ENCODE assay signal across 8 mouse cellular contexts in the genomic region with DNA sequence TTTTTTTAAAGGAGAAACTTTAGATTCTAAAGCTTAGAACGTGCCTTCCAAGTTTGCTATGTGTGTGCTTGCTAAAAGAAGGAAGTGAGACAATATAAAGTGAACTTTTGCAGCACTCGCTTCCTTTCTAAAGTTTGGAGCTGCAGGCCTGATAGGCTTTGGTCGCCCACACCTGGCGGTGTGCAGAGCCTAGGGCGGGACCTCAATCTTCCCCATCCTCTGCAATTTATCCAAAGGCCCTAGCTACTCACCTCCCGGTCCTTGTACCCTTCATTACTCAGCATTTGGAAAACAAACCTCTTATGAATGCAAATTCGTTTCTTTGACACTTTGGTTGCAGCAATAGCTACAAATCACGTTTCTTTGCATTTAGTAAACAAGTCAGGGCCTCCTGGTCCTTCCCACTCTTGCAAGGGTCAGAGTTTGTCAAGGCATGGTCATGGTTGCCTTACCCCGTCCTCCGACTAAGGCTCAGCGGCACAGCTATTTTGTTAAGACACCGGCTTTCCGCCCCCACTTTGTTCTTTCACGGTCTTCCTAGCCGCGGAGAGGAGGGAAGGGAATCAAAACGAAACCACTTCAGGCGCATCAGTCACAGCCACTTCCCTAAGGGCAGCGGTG.
A peak's percentile ranks its signal among the peaks of the same experiment; 100 is the strongest.
DNase-seq lines count a peak whose midpoint lies in the region; ATAC-seq and TF ChIP-seq lines count a peak whose summit lies in the region.

No protein-coding gene starts in this region.

- H3K4me1 ChIP-seq in forebrain, embryonic 16.5 days (replicated peaks; ENCODE audit: control insufficient read depth, insufficient read depth, low read length), result peaks cover 40% of the 10 kb centered on the region
- peaks cover 6% of the 10 kb centered on the region for H3K4me1 ChIP-seq in intestine, postnatal 0 days (replicated peaks; ENCODE audit: control insufficient read depth, insufficient read depth, low read length)
- H3K4me1 ChIP-seq in stomach, postnatal 0 days (replicated peaks; ENCODE audit: control insufficient read depth, insufficient read depth), result 0 out of 2 replicates have a peak, but pooled peaks cover 2% of the 10 kb centered on the region

- TF ChIP-seq EP300 in stomach, postnatal 0 days (optimal IDR thresholded peaks at IDR 0.05), result no peak

- H3K27me3 ChIP-seq in forebrain, embryonic 16.5 days (replicated peaks; ENCODE audit: control insufficient read depth, insufficient read depth, low read length), result peaks cover 3% of the 10 kb centered on the region; the same call in 1 of the 2 replicates
- H3K27me3 ChIP-seq in intestine, postnatal 0 days (replicated peaks; ENCODE audit: control insufficient read depth, insufficient read depth, low read length), result peaks cover 16% of the 10 kb centered on the region
- 0 out of 2 replicates have a peak, but pooled peaks cover 3% of the 10 kb centered on the region for H3K27me3 ChIP-seq in stomach, postnatal 0 days (ENCODE audit: control insufficient read depth, insufficient read depth, low read length)

- H3K4me2 ChIP-seq in forebrain, embryonic 16.5 days (ENCODE audit: low read length), result peak overlapping the region; percentile 22
- H3K4me2 ChIP-seq in intestine, postnatal 0 days (replicated peaks; ENCODE audit: low read depth), result peak overlapping the region; percentile 84
- peak overlapping the region; percentile 97 for H3K4me2 ChIP-seq in stomach, postnatal 0 days (replicated peaks; ENCODE audit: low read depth)

- H3K4me3 ChIP-seq in forebrain, embryonic 16.5 days (replicated peaks; ENCODE audit: low read length), result no peak overlapping the region
- H3K4me3 ChIP-seq in intestine, postnatal 0 days (ENCODE audit: low read depth, low read length), result peak overlapping the region; percentile 84; the same call in 1 of the 2 replicates
- H3K4me3 ChIP-seq in stomach, postnatal 0 days (ENCODE audit: low read depth, low read length), result peak overlapping the region; percentile 8

- ATAC-seq in forebrain, embryonic 16.5 days, result no peak
- no peak for ATAC-seq in intestine, postnatal 0 days
- no peak for ATAC-seq in stomach, postnatal 0 days (ENCODE audit: low FRiP score, low TSS enrichment)
- no peak for ATAC-seq in activated CD4-positive, CD25-positive, alpha-beta regulatory T cell, adult 4 months

- no peak overlapping the region for H3K9ac ChIP-seq in forebrain, embryonic 16.5 days (replicated peaks; ENCODE audit: low read depth, low read length)
- H3K9ac ChIP-seq in intestine, postnatal 0 days (ENCODE audit: low read depth, low read length), result no peak overlapping the region
- no peak overlapping the region for H3K9ac ChIP-seq in stomach, postnatal 0 days (ENCODE audit: low read length)

- TF ChIP-seq CTCF in intestine, postnatal 0 days (IDR thresholded peaks at IDR 0.05; ENCODE audit: low read depth), result no peak
- no peak for TF ChIP-seq CTCF in stomach, postnatal 0 days (IDR thresholded peaks at IDR 0.05; ENCODE audit: low read depth)

- no peak overlapping the region for H3K27ac ChIP-seq in forebrain, embryonic 16.5 days (ENCODE audit: low read length)
- 0 out of 2 replicates have a peak overlapping the region, but pooled peaks have one; percentile 98 for H3K27ac ChIP-seq in intestine, postnatal 0 days (ENCODE audit: low read depth, low read length)
- peak overlapping the region; percentile 14 for H3K27ac ChIP-seq in stomach, postnatal 0 days (replicated peaks)

- no peaks in the 10 kb centered on the region for H3K36me3 ChIP-seq in forebrain, embryonic 16.5 days (ENCODE audit: control insufficient read depth, insufficient read depth)
- no peaks in the 10 kb centered on the region for H3K36me3 ChIP-seq in intestine, postnatal 0 days (ENCODE audit: control insufficient read depth, insufficient read depth)
- H3K36me3 ChIP-seq in stomach, postnatal 0 days (ENCODE audit: control insufficient read depth, insufficient read depth, low read length), result no peaks in the 10 kb centered on the region

- DNase-seq in layer of hippocampus, adult 9-11 months, result peak; percentile 53
- no peak for DNase-seq in layer of hippocampus, postnatal 25 days (ENCODE audit: extremely low spot score in 1 of 2, low spot score in 1 of 2)
- DNase-seq in adrenal gland, postnatal 10 days, result peak; percentile 52
- peak; percentile 47 for DNase-seq in lung, postnatal 10 days
- DNase-seq in stomach, postnatal 0 days (ENCODE audit: low spot score), result no peak

- no peaks in the 10 kb centered on the region for H3K9me3 ChIP-seq in forebrain, embryonic 16.5 days (ENCODE audit: control insufficient read depth, low read length)
- no peaks in the 10 kb centered on the region for H3K9me3 ChIP-seq in intestine, postnatal 0 days (ENCODE audit: control insufficient read depth)
- H3K9me3 ChIP-seq in stomach, postnatal 0 days (ENCODE audit: control insufficient read depth, low read length), result no peaks in the 10 kb centered on the region

- 37% methylated on average over 19 of the region's 19 CpGs for WGBS in forebrain, embryonic 16.5 days
- WGBS in intestine, postnatal 0 days, result 46% methylated on average over 19 of the region's 19 CpGs
- WGBS in stomach, postnatal 0 days, result 46% methylated on average over 19 of the region's 19 CpGs

Comparison
In these comparisons a context has a peak if more than half of its experiments do, and no peak if none do; other contexts are left out.
1. DNase-seq: peak in layer of hippocampus, adult 9-11 months (single experiment), adrenal gland, postnatal 10 days (single experiment) and lung, postnatal 10 days (single experiment); none in layer of hippocampus, postnatal 25 days (0 of 2) and stomach, postnatal 0 days (single experiment).
2. H3K4me2 ChIP-seq: peak in every context shown above with its lines; median percentile 97 in stomach, postnatal 0 days; 84 in intestine, postnatal 0 days; 22 in forebrain, embryonic 16.5 days.